Mouse (Mus musculus) heart, postnatal 0 days (tissue): ENCODE data around the gene Atp8b2. TPM values are rescaled to one million over a fixed set of nuclear protein-coding genes. Genes with fewer than 3 reads are reported as not detected.

ENCODE experiments used
- ATAC-seq: fragments of 200-750 bp; cut with Nextera tagmentation; 2 replicates; pipeline ENCODE4 v1.8.0; 2017; ENCODE audit warnings: low read depth, moderate number of reproducible peaks, moderate library complexity; ENCODE audit not compliant: insufficient read depth
- DNase-seq: peaks from one replicate; pipeline ENCODE4 v3.0.0-alpha.2; 2016; ENCODE audit warnings: low spot score
- H3K27ac ChIP-seq: fragments of 300-500 bp; sonication (generic); 2 replicates; pipeline ENCODE4 v1.5.1; 2014; ENCODE audit warnings: low read depth, mild to moderate bottlenecking
- H3K27me3 ChIP-seq: fragments of 300-500 bp; sonication (generic); 2 replicates; pipeline ENCODE4 v1.6.1; 2014; ENCODE audit warnings: low read length, mixed read lengths; ENCODE audit not compliant: control insufficient read depth, insufficient read depth
- H3K36me3 ChIP-seq: fragments of 300-500 bp; sonication (generic); replicated peaks from 2 replicates; pipeline ENCODE4 v1.6.1; 2014; ENCODE audit warnings: low read length, mixed read lengths; ENCODE audit not compliant: control insufficient read depth, insufficient read depth
- H3K4me1 ChIP-seq: fragments of 300-500 bp; sonication (generic); 2 replicates; pipeline ENCODE4 v1.6.1; 2014; ENCODE audit warnings: antibody characterized with exemption; ENCODE audit not compliant: control insufficient read depth, insufficient read depth
- H3K4me2 ChIP-seq: fragments of 300-500 bp; sonication (generic); 2 replicates; pipeline ENCODE4 v1.6.1; 2014; ENCODE audit warnings: low read depth, mild to moderate bottlenecking, low read length, moderate library complexity
- H3K4me3 ChIP-seq: fragments of 300-500 bp; sonication (generic); 2 replicates; pipeline ENCODE4 v1.5.1; 2014; ENCODE audit warnings: low read depth, low read length
- H3K9ac ChIP-seq: fragments of 300-500 bp; sonication (generic); replicated peaks from 2 replicates; pipeline ENCODE4 v1.6.1; 2014; ENCODE audit warnings: low read depth, low read length, mixed read lengths
- H3K9me3 ChIP-seq: fragments of 300-500 bp; sonication (generic); replicated peaks from 2 replicates; pipeline ENCODE4 v1.6.1; 2016; ENCODE audit warnings: low read length; ENCODE audit not compliant: control insufficient read depth
- CTCF ChIP-seq: IDR thresholded peaks from 2 replicates; pipeline ENCODE4 v1.5.1; 2016; ENCODE audit warnings: antibody characterized with exemption, control low read depth, low read depth
- EP300 ChIP-seq: IDR thresholded peaks from 2 replicates; pipeline ENCODE4 v1.6.1; 2016; ENCODE audit warnings: antibody characterized with exemption, low read depth
- WGBS: fragments of 180-500 bp; shearing (Covaris S2); extraction: QIAGEN DNeasy Blood & Tissue Kit; methylation state at CpG from one replicate; pipeline ENCODE4 v1.1.7; 2014; 5-methylcytosine and 5-hydroxymethylcytosine counted together
- polyA plus RNA-seq: library from polyadenylated mRNA; unstranded; fragments of >200 nt; fragmentation: Nextera tagmentation; extraction: Ambion mirVana; gene quantifications from 2 replicates; pipeline ENCODE4 v1.2.1, GENCODE M21; 2015
- total RNA-seq: library from RNA; depleted of rRNA; stranded (reverse); fragments of >200 nt; gene quantifications from 2 replicates; pipeline ENCODE4 v1.2.3, GENCODE M21; 2014; ENCODE audit warnings: low replicate concordance

The Atp8b2 gene
- total and polyA plus RNA-seq, 2 experiments from 2014 or later, result 5.2 to 52.4 TPM

DNA sequence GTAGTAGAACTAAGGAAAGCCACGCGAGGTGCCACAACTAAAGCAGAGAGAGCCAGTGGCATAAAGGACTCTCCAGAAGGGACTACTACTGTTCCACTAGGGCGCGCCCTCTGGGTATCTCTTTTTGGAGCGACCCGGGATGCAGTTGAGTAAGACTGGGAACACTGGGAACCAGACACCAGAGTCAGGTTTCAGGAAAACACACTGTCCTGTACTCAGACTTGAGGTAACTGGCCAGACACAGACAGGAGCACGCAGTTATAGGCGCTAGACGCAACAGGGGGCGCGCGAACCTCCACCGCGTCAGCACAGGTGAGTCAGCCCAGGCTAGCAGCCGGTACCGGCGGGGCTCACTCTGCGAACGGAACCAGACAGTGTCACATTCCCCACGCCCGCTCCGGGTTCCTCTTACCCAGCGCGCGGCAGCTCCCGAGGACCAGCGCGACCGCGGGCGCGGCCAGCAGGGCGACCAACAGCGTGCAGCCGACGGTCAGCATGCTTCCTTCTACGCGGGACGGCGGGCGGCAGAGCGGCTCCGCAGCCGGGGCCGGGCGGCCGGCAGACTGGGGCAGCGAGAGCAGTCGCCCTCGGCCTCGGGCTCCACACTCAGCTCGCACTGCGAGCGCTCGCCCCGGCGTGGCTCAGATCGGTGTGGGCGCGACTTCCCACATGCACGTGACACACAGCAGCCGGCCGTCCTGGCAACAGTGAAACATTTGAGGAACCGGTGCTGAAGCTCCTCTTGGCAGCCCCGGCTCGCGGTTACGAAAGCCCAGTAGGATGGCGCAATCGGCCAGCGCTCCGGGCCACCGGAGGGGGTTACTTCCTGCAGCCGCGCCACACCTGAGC lies 50.5 kb downstream of the Atp8b2 start, which contains the start of gene Il6ra:
Il6ra (minus strand) TSS at position 654 of the 849 bp plus-strand sequence.
- DNase-seq (peak; percentile 82), ATAC-seq (peak; percentile 89)
- peak within 1 kb of the TSS; percentile 49 for H3K4me3 ChIP-seq
- H3K9me3 ChIP-seq, result no peaks in the 10 kb centered on the region
- H3K9ac ChIP-seq, result no peak within 1 kb of the TSS
- H3K4me2 ChIP-seq, result peak within 1 kb of the TSS; percentile 91
- no peak for TF ChIP-seq EP300
- TF ChIP-seq CTCF, result no peak
- H3K27me3 ChIP-seq, result peaks cover 13% of the 10 kb centered on the region
- H3K27ac ChIP-seq, result no peak within 1 kb of the TSS
- WGBS, result 1% methylated on average over 73 of the region's 75 CpGs
- peaks cover 4% of the 10 kb centered on the region; the same call in 1 of the 2 replicates for H3K4me1 ChIP-seq
- no peaks in the 10 kb centered on the region for H3K36me3 ChIP-seq

DNA sequence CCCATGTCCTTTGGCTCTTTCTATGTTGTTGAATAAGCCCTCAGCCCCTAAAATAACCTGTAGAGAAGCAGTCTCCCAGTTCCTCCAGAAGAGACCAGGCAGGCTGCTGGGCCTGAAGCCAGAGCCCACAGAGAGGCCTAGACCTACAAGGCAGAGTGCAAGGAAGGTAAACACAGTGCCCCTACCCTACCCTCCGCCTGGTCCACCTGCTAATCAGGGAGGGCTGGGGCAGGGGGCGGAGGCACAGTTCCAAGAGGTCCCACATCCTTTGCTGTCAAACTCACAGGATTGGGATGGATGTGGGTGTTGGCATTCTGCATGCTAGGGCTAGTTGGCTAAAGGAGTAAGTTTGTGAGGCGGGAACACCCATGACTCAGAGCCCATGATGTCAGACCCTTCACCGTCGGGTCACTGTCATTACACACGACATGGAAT lies 51.2 kb downstream of the Atp8b2 start:
- H3K27ac ChIP-seq, result no peak overlapping the region

DNA sequence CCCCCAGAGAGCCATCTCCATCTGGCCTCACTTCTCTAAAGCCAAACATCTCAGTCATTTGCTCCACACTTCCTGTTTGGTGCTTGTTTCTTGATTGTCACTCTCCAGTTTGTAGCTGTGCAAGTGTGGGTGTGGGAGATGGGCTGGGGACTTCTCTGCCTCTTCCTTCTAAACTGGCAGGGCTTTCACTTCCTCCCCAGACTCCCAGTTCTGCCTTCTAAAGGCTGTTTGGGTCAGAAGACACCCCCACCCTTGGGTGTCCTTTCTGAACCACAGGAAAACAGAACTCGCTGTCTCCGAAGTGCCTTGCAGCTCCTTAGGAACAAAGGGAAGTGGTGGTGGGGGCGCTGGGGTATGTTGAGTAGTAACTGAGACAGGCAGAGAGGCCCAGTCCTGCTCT lies 52.1 kb downstream of the Atp8b2 start:
- ATAC-seq (no peak), DNase-seq (no peak)
- 65% methylated on average over 3 of the region's 3 CpGs for WGBS
- Histone ChIP-seq H3K27me3 (peaks cover 13% of the 10 kb centered on the region), H3K4me2 (no peak overlapping the region), H3K27ac (no peak overlapping the region), H3K9ac (no peak overlapping the region), H3K4me3 (no peak overlapping the region), H3K9me3 (no peaks in the 10 kb centered on the region), H3K4me1 (peaks cover 4% of the 10 kb centered on the region; the same call in 1 of the 2 replicates), H3K36me3 (no peaks in the 10 kb centered on the region)
- no peak for TF ChIP-seq CTCF

More for the DNA sequence above, 51.2 kb downstream of the Atp8b2 start:
- DNase-seq, result no peak
- Histone ChIP-seq H3K4me3 (no peak overlapping the region; the same call in 1 of the 2 replicates), H3K36me3 (no peaks in the 10 kb centered on the region), H3K9ac (no peak overlapping the region), H3K4me1 (peaks cover 4% of the 10 kb centered on the region; the same call in 1 of the 2 replicates), H3K4me2 (peak overlapping the region; percentile 91), H3K9me3 (no peaks in the 10 kb centered on the region), H3K27me3 (peaks cover 13% of the 10 kb centered on the region)
- WGBS, result 35% methylated on average over 6 of the region's 6 CpGs
- TF ChIP-seq CTCF (no peak), EP300 (no peak)
- peak; percentile 5; the same call in 1 of the 2 replicates for ATAC-seq

DNA sequence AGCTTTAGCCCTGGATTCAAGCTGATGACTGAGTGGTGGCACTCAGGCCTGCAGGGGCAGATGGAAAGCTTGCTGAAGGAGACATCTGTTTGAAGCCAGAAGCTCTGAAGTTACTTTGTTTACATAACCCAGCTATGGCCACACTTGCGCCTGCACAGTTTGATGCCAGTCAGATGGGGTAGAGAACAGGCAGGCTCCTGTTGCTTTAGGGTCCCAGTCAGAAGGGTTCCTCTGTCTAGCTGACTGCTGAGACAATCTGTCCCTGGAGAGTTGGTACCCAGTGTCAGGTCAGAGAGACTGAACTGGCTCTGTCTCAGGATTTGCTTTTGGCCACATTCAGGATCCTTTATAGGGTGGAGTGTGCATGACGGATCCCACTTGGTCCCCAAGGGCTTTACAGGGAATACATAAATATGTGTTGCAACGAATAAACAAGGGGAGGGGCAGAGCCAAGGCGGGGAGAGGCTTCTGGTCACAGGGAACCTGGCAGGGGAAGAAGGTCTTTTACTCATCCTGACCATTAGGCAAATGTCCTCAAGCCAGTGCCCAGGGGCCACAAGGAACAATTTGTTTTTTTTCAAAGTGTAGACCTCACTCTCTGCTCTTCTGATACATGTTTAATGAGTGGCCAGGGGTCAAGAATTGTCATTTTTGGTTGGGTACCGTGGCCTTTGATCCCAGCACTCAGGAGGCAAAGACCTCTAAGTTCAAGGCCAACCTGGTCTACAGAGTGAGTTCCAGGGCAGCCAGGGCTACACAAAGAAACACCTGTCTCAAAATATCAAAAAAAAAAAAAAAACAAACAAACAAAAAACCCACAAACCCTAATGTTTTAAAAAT lies 53.4 kb downstream of the Atp8b2 start:
- H3K4me2 ChIP-seq, result no peak overlapping the region
- H3K27ac ChIP-seq, result no peak overlapping the region
- H3K27me3 ChIP-seq, result peaks cover 13% of the 10 kb centered on the region
- H3K9me3 ChIP-seq, result no peaks in the 10 kb centered on the region
- no peak for TF ChIP-seq EP300
- TF ChIP-seq CTCF, result no peak
- no peak overlapping the region for H3K9ac ChIP-seq
- 65% methylated on average over 5 of the region's 5 CpGs for WGBS
- no peak for DNase-seq
- H3K36me3 ChIP-seq, result no peaks in the 10 kb centered on the region
- ATAC-seq, result no peak
- no peak overlapping the region for H3K4me3 ChIP-seq
- H3K4me1 ChIP-seq, result peaks cover 4% of the 10 kb centered on the region; the same call in 1 of the 2 replicates

DNA sequence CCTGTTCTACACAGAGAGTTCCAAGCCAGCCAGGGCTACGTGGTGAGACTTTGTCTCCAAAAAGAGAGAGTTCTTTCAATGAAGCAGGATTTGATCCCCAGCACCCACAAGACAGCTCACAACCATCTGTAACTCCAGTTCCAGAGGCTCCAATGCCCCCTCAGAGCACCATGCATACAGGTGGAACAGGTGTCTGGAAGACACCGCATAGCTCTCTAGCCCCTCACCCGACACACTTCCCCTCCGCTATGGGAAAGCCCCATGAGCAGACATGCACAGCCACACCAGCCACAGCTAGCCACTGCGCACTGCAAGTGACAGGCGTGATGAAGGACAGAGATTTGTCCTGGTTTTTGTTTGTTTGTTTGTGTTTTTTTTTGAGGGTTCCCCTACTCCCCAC lies 54.5 kb downstream of the Atp8b2 start:
- H3K4me1 ChIP-seq, result peaks cover 4% of the 10 kb centered on the region; the same call in 1 of the 2 replicates

More for the DNA sequence above, 54.5 kb downstream of the Atp8b2 start:
- no peak overlapping the region for H3K4me3 ChIP-seq
- WGBS, result 74% methylated on average over 6 of the region's 6 CpGs
- H3K36me3 ChIP-seq, result no peaks in the 10 kb centered on the region
- no peak overlapping the region for H3K9ac ChIP-seq
- ATAC-seq (no peak), DNase-seq (no peak)
- H3K27me3 ChIP-seq, result peaks cover 13% of the 10 kb centered on the region
- no peak for TF ChIP-seq CTCF
- TF ChIP-seq EP300, result no peak
- no peak overlapping the region for H3K27ac ChIP-seq
- no peak overlapping the region for H3K4me2 ChIP-seq
- no peaks in the 10 kb centered on the region for H3K9me3 ChIP-seq
